Mouse (Mus musculus): ENCODE measurements around the gene Svip. TPM values are rescaled to one million over a fixed set of nuclear protein-coding genes. Genes with fewer than 3 reads are reported as not detected.

Svip gene
- polyA plus RNA-seq, 1 experiment from 2014 or later = 12.0 TPM

DNA sequence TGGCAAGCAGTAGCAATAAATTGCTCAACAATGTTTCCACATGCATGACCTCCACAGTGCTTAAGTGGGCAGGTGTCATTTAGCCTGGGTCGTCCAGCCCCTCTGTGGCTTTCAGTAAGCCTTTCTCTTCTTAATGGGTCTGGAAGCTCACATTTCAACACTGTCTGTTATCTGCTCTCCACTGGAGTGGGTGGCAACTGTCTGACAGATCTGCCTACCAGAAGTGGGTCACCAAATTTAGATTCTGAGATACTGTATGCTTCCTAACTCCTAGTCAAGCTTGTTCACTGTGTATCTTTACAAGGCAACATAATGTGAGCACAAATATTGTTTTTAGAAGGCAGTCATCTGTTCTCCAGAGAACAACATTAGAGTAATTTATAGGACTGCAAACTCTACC is 23.5 kb downstream of the Svip start:
- no peak overlapping the region for H3K4me3 ChIP-seq
- H3K27ac ChIP-seq = no peak overlapping the region
- 46% methylated on average over 1 of the region's 1 CpGs for WGBS
- no peaks in the 10 kb centered on the region for H3K9me3 ChIP-seq
- no peaks in the 10 kb centered on the region for H3K27me3 ChIP-seq (ENCODE audit: insufficient read depth, poor library complexity, severe bottlenecking)
- no peaks in the 10 kb centered on the region for H3K4me1 ChIP-seq (replicated peaks)
- DNase-seq (ENCODE audit: low spot score) = no peak
- H3K36me3 ChIP-seq = no peaks in the 10 kb centered on the region

GRCm38 (mm10) chr7:51979271-51979670 is 26.5 kb downstream of the Svip start:
- H3K36me3 ChIP-seq = no peaks in the 10 kb centered on the region
- DNase-seq (ENCODE audit: low spot score) = no peak
- WGBS = 41% methylated on average over 5 of the region's 5 CpGs
- H3K4me1 ChIP-seq (replicated peaks) = no peaks in the 10 kb centered on the region
- no peak overlapping the region for H3K4me3 ChIP-seq
- H3K27me3 ChIP-seq (ENCODE audit: insufficient read depth, poor library complexity, severe bottlenecking) = no peaks in the 10 kb centered on the region
- H3K9me3 ChIP-seq = no peaks in the 10 kb centered on the region
- H3K27ac ChIP-seq = no peak overlapping the region

- H3K9me3 ChIP-seq = no peaks in the 10 kb centered on the region
- 75% methylated on average over 6 of the region's 6 CpGs for WGBS
- no peaks in the 10 kb centered on the region for H3K36me3 ChIP-seq
- no peak overlapping the region for H3K4me3 ChIP-seq
- H3K27me3 ChIP-seq (ENCODE audit: insufficient read depth, poor library complexity, severe bottlenecking) = no peaks in the 10 kb centered on the region
- H3K27ac ChIP-seq = no peak overlapping the region
- no peak for DNase-seq (ENCODE audit: low spot score)
- no peaks in the 10 kb centered on the region for H3K4me1 ChIP-seq (replicated peaks)
Observed at GRCm38 (mm10) chr7:51975181-51975580, 30.6 kb downstream of the Svip start.

DNA sequence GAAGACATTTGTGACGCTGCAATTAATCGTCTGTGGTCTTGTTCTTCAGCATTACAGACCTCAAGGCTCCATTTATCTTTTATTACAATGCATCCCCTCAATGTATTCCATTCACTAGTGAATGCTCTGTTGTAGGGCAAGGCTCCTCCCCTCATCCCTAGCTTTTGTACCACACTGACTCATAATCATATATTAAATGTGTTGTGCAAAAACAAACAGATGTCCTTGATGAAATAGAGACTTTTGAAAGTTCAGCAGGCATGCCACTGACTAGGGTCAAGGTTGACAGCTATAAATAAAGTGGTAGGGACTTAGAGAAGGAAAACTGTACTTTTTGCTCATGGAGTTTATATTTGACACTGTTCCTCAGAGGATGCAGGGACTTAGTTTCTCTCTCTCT is 32.3 kb downstream of the Svip start:
- Histone ChIP-seq H3K9me3 (no peaks in the 10 kb centered on the region), H3K36me3 (no peaks in the 10 kb centered on the region), H3K4me1 (replicated peaks) (no peaks in the 10 kb centered on the region), H3K27ac (no peak overlapping the region), H3K4me3 (no peak overlapping the region), H3K27me3 (ENCODE audit: insufficient read depth, poor library complexity, severe bottlenecking) (no peaks in the 10 kb centered on the region)
- WGBS = 83% methylated on average over 2 of the region's 2 CpGs
- DNase-seq (ENCODE audit: low spot score) = no peak

DNA sequence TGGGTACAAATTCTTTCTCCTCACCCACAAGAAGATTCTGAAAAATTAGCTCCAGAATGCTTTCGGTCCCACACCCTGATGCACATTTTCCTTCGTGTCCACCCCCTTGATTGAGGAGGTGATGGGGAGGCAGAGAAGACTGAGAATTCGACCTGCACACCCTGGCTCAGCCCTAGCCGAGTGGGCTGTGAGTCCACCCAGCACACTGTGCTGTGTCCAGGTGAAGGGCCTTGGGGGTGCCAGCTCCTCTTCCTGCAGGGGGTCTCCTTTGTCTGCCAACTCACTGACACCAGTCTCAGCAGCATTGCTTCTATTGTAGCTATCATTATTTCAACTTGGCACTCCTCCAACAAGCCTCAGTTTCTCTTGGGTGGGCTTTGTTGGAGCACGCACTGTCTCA is 32.7 kb downstream of the Svip start:
- no peak overlapping the region for H3K27ac ChIP-seq
- WGBS = 67% methylated on average over 5 of the region's 5 CpGs

GRCm38 (mm10) chr7:51972252-51972855 is 33.5 kb downstream of the Svip start:
- no peaks in the 10 kb centered on the region for H3K4me1 ChIP-seq (replicated peaks)
- 34% methylated on average over 6 of the region's 6 CpGs for WGBS
- DNase-seq (ENCODE audit: low spot score) = peak; percentile 42
- no peaks in the 10 kb centered on the region for H3K27me3 ChIP-seq (ENCODE audit: insufficient read depth, poor library complexity, severe bottlenecking)
- H3K9me3 ChIP-seq = no peaks in the 10 kb centered on the region
- no peak overlapping the region for H3K4me3 ChIP-seq
- H3K27ac ChIP-seq = peak overlapping the region; percentile 40; the same call in 1 of the 2 replicates
- H3K36me3 ChIP-seq = no peaks in the 10 kb centered on the region

More for the DNA sequence above, 32.7 kb downstream of the Svip start:
- Histone ChIP-seq H3K27me3 (ENCODE audit: insufficient read depth, poor library complexity, severe bottlenecking) (no peaks in the 10 kb centered on the region), H3K36me3 (no peaks in the 10 kb centered on the region), H3K9me3 (no peaks in the 10 kb centered on the region), H3K4me3 (no peak overlapping the region), H3K4me1 (replicated peaks) (no peaks in the 10 kb centered on the region)
- DNase-seq (ENCODE audit: low spot score) = no peak

DNA sequence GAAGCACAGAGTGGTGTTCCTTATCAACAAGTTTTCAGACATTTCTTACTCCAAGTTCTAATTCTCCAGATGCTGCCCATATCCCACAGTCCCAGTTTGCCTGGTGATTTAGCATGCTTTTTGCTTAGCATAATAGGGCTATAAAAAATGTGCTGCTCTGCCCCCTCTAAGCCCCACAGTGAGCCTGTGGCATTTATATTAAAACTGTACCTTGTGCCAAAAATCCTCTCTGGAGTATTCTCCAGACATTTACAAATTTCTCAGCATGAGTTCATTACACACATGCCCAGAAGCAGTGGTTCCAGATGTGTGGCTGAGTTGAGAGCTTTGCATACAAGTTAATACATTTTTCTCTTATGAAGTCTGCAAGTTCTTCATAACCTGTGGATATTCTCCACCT is 36.4 kb downstream of the Svip start:
- Histone ChIP-seq H3K27me3 (ENCODE audit: insufficient read depth, poor library complexity, severe bottlenecking) (no peaks in the 10 kb centered on the region), H3K36me3 (no peaks in the 10 kb centered on the region), H3K4me1 (replicated peaks) (no peaks in the 10 kb centered on the region), H3K27ac (no peak overlapping the region), H3K4me3 (no peak overlapping the region), H3K9me3 (no peaks in the 10 kb centered on the region)
- DNase-seq (ENCODE audit: low spot score) = no peak

DNA sequence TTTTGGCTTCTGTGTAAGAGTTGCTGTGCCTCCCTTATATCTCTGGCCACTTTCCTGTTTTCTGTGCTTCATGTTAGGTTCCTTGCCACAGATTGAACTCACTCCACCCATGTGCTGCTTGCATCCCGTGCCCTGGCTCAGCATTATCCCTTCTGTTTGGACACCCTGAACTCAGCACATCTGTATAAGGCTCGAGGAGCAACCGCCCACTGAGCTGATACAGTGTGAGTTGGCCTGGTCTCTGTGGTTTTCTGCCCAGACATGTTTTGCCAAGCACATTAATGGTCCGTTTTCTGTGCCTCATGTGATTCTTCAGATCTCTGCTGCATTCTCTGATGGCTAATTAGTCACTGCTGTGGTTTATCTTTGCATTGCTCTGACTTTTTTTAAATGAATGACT is 38.2 kb downstream of the Svip start:
- WGBS = 83% methylated on average over 4 of the region's 4 CpGs
- no peaks in the 10 kb centered on the region for H3K36me3 ChIP-seq

DNA sequence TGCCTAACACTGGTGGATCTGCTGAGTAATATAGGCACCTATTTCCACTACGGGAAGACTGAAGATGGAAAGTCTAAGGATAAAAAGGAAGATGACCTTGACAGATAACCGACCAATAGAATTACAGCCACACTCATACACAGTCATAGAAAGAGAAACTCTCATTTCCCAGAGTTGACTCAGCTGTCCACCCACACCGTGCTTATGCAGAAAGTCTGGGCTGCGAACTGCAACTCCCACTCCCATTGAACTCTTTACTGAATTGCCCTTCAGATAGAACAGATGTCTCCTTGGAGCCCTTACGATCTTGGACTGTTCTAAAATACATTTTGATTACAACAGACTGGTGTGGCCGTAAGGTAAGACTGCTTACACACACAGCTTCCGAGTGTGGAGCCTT is 41.1 kb downstream of the Svip start:
- H3K9me3 ChIP-seq = no peaks in the 10 kb centered on the region
- H3K27ac ChIP-seq = no peak overlapping the region
- no peak for DNase-seq (ENCODE audit: low spot score)
- H3K4me1 ChIP-seq (replicated peaks) = peaks cover 8% of the 10 kb centered on the region; the same call in 1 of the 2 replicates
- no peak overlapping the region for H3K4me3 ChIP-seq
- 93% methylated on average over 7 of the region's 7 CpGs for WGBS
- no peaks in the 10 kb centered on the region for H3K27me3 ChIP-seq (ENCODE audit: insufficient read depth, poor library complexity, severe bottlenecking)
- H3K36me3 ChIP-seq = no peaks in the 10 kb centered on the region

More for the DNA sequence above, 38.2 kb downstream of the Svip start:
- no peak overlapping the region for H3K27ac ChIP-seq
- no peaks in the 10 kb centered on the region for H3K4me1 ChIP-seq (replicated peaks)
- no peak for DNase-seq (ENCODE audit: low spot score)
- H3K27me3 ChIP-seq (ENCODE audit: insufficient read depth, poor library complexity, severe bottlenecking) = no peaks in the 10 kb centered on the region
- H3K4me3 ChIP-seq = no peak overlapping the region
- H3K9me3 ChIP-seq = no peaks in the 10 kb centered on the region

GRCm38 (mm10) chr7:51962219-51962952 is 43.4 kb downstream of the Svip start:
- WGBS = 71% methylated on average over 10 of the region's 10 CpGs
- H3K9me3 ChIP-seq = no peaks in the 10 kb centered on the region
- no peaks in the 10 kb centered on the region for H3K36me3 ChIP-seq
- no peak for DNase-seq (ENCODE audit: low spot score)
- no peak overlapping the region for H3K4me3 ChIP-seq
- H3K27ac ChIP-seq = no peak overlapping the region
- peaks cover 8% of the 10 kb centered on the region; the same call in 1 of the 2 replicates for H3K4me1 ChIP-seq (replicated peaks)
- H3K27me3 ChIP-seq (ENCODE audit: insufficient read depth, poor library complexity, severe bottlenecking) = no peaks in the 10 kb centered on the region

DNA sequence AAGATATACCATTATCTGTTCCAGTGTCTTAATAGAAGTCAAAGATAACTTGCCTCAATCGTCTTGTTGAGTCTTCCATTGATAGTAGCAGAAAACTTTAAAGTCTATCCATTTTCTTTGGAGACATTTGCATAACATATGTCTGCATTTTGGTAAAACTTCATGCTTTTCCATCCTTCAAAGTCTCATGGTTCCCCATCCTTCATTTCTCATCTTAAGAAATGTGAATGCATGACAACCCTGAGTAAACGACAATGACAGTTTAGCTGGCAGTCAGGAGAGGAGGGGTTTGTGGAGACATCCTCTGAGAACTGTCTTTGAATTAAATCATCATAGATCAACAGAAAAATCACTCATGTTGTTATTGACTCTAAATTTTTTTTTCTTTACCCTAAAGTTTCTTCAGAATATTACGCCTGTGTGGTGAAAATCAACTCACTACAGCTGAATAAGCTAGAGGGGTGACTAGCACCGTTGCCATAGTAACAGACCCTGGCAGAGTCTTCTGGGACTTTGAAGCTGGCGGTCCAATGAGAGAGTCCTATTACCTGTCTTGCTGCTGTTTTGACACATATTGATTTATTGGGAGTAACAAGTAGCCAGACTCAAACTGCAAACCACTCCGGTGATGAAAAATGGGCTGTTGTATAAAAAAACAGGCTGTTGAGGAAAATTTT is 45.0 kb downstream of the Svip start:
- WGBS = 62% methylated on average over 6 of the region's 6 CpGs
- no peak overlapping the region for H3K27ac ChIP-seq
- no peaks in the 10 kb centered on the region for H3K36me3 ChIP-seq
- no peaks in the 10 kb centered on the region for H3K9me3 ChIP-seq
- H3K4me1 ChIP-seq (replicated peaks) = peaks cover 8% of the 10 kb centered on the region; the same call in 1 of the 2 replicates
- H3K27me3 ChIP-seq (ENCODE audit: insufficient read depth, poor library complexity, severe bottlenecking) = no peaks in the 10 kb centered on the region
- H3K4me3 ChIP-seq = no peak overlapping the region
- DNase-seq (ENCODE audit: low spot score) = peak; percentile 22

- Histone ChIP-seq H3K36me3 (no peaks in the 10 kb centered on the region), H3K4me1 (replicated peaks) (peaks cover 12% of the 10 kb centered on the region; the same call in 1 of the 2 replicates), H3K27ac (no peak overlapping the region), H3K4me3 (no peak overlapping the region), H3K9me3 (no peaks in the 10 kb centered on the region), H3K27me3 (ENCODE audit: insufficient read depth, poor library complexity, severe bottlenecking) (no peaks in the 10 kb centered on the region)
- DNase-seq (ENCODE audit: low spot score) = no peak
Observed at GRCm38 (mm10) chr7:51957766-51958165, 48.1 kb downstream of the Svip start.

GRCm38 (mm10) chr7:51955424-51956041 is 50.3 kb downstream of the Svip start:
- H3K4me1 ChIP-seq (replicated peaks) = peaks cover 4% of the 10 kb centered on the region; the same call in 1 of the 2 replicates
- DNase-seq (ENCODE audit: low spot score) = peak; percentile 7
- no peaks in the 10 kb centered on the region for H3K36me3 ChIP-seq
- 61% methylated on average over 9 of the region's 9 CpGs for WGBS
- 0 out of 2 replicates have a peak overlapping the region, but pooled peaks have one; percentile 40 for H3K27ac ChIP-seq
- no peak overlapping the region for H3K4me3 ChIP-seq
- H3K9me3 ChIP-seq = no peaks in the 10 kb centered on the region
- H3K27me3 ChIP-seq (ENCODE audit: insufficient read depth, poor library complexity, severe bottlenecking) = no peaks in the 10 kb centered on the region
